In the genomic region with DNA sequence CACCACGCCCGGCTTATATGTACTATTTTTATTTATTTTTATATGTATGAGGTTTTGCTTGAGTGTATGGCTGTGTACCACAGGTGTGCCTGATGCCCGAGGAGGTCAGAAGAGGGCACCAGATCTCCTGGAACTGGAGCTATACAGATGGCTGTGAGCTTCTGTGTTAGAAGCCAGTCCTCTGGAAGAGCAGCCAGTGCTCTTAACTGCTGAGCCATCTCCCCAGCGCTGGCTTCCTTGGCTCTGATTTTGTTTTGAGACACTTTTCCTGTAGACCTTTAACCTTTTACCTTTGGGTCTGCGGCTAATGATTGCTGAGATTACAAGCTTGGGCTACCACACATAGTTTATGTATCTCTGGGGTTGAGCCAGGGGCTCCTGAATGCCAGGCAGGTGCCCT, we compare ENCODE assay signal across 22 mouse cellular contexts. TPM values are rescaled to one million over a fixed set of nuclear protein-coding genes. Genes with fewer than 3 reads are reported as not detected.
DNase-seq lines count a peak whose midpoint lies in the region; ATAC-seq and TF ChIP-seq lines count a peak whose summit lies in the region.
"Had no signal": no experiment of that assay in that cellular context is flagged by ENCODE, and none has a peak within 500 bp of the region (broad histone marks: within the 10 kb centered on the region; RNA-seq: fewer than 3 reads in every experiment).

No protein-coding gene starts in this region.

- TF ChIP-seq CTCF in heart, adult 2 months (IDR thresholded peaks at IDR 0.05) = peak; percentile 54
- peak; percentile 69 for TF ChIP-seq CTCF in liver, adult 2 months (IDR thresholded peaks at IDR 0.05; ENCODE audit: low read depth, low read length)
- peak; percentile 33 for TF ChIP-seq CTCF in stomach, postnatal 0 days (IDR thresholded peaks at IDR 0.05; ENCODE audit: low read depth)

- H3K9me3 ChIP-seq in heart, embryonic 10.5 days = no peaks in the 10 kb centered on the region
- no peaks in the 10 kb centered on the region for H3K9me3 ChIP-seq in stomach, postnatal 0 days (ENCODE audit: control insufficient read depth, low read length)
- H3K9me3 ChIP-seq: embryonic facial prominence, embryonic 15.5 days; forebrain, embryonic 10.5 days; heart, embryonic 12.5 days; liver, embryonic 15.5 days; megakaryocyte, embryonic 14.5 days had no signal

- no peak for DNase-seq in heart, adult 2 months
- DNase-seq in heart, embryonic 10.5 days (ENCODE audit: low spot score) = no peak
- peak; percentile 98 for DNase-seq in liver, adult 2 months (ENCODE audit: extremely low read depth, low read depth, low spot score)
- DNase-seq in liver = no peak
- DNase-seq in adipocyte (ENCODE audit: low spot score) = peak; percentile 41
- no peak for DNase-seq in stomach, postnatal 0 days (ENCODE audit: low spot score)
- DNase-seq in cerebellum, adult 9-10 months = no peak
- DNase-seq: cerebellum, postnatal 14 days; embryo, embryonic 11 days; gastrocnemius, postnatal 25 days; heart, postnatal 4 days; left cerebral cortex, postnatal 4 days; lung, postnatal 14 days; right cerebral cortex, adult 18-20 months; spleen, adult 18-20 months had no signal

- no peaks in the 10 kb centered on the region for H3K27me3 ChIP-seq in heart, adult 2 months (ENCODE audit: control insufficient read depth, insufficient read depth, low read length)
- no peaks in the 10 kb centered on the region for H3K27me3 ChIP-seq in heart, embryonic 10.5 days (ENCODE audit: insufficient read depth, poor library complexity, severe bottlenecking)
- no peaks in the 10 kb centered on the region for H3K27me3 ChIP-seq in liver, adult 2 months (ENCODE audit: control insufficient read depth, insufficient read depth, low read length)
- no peaks in the 10 kb centered on the region for H3K27me3 ChIP-seq in stomach, postnatal 0 days (ENCODE audit: control insufficient read depth, insufficient read depth, low read length)
- H3K27me3 ChIP-seq: embryonic facial prominence, embryonic 15.5 days; heart, embryonic 12.5 days; liver, embryonic 15.5 days had no signal

- H3K27ac ChIP-seq in heart, adult 2 months = no peak overlapping the region
- H3K27ac ChIP-seq in heart, embryonic 10.5 days = no peak overlapping the region
- peak overlapping the region; percentile 76; the same call in 1 of the 2 replicates for H3K27ac ChIP-seq in liver, adult 2 months (replicated peaks; ENCODE audit: insufficient read depth, low read depth, low read length)
- no peak overlapping the region for H3K27ac ChIP-seq in stomach, postnatal 0 days (replicated peaks)
- H3K27ac ChIP-seq: embryonic facial prominence, embryonic 15.5 days; forebrain, embryonic 10.5 days; liver, embryonic 15.5 days had no signal

- TF ChIP-seq POLR2A in heart, adult 2 months (IDR thresholded peaks at IDR 0.05; ENCODE audit: insufficient read depth, low read depth, low read length) = no peak
- TF ChIP-seq POLR2A in liver, adult 2 months (IDR thresholded peaks at IDR 0.05; ENCODE audit: extremely low read depth, insufficient read depth, low read length) = no peak

- H3K4me2 ChIP-seq in stomach, postnatal 0 days (replicated peaks; ENCODE audit: low read depth) = no peak overlapping the region
- H3K4me2 ChIP-seq: embryonic facial prominence, embryonic 15.5 days; heart, embryonic 12.5 days; liver, embryonic 15.5 days had no signal

- no peak overlapping the region for H3K4me3 ChIP-seq in heart, adult 2 months
- no peak overlapping the region for H3K4me3 ChIP-seq in heart, embryonic 10.5 days
- no peak overlapping the region for H3K4me3 ChIP-seq in liver, adult 2 months (ENCODE audit: insufficient read depth, low read depth, low read length)
- H3K4me3 ChIP-seq in stomach, postnatal 0 days (ENCODE audit: low read depth, low read length) = no peak overlapping the region
- H3K4me3 ChIP-seq: embryonic facial prominence, embryonic 15.5 days; forebrain, embryonic 10.5 days; heart, embryonic 12.5 days; liver, embryonic 15.5 days; megakaryocyte, embryonic 14.5 days had no signal

- intact Hi-C loops in heart, adult 2 months (cut with DNase I) = no loop called here

- no peaks in the 10 kb centered on the region for H3K79me2 ChIP-seq in heart, adult 2 months (replicated peaks; ENCODE audit: control insufficient read depth, insufficient read depth, low read length)
- peaks cover 4% of the 10 kb centered on the region; the same call in 1 of the 2 replicates for H3K79me2 ChIP-seq in liver, adult 2 months (ENCODE audit: control insufficient read depth, insufficient read depth, low read length)

- 71% methylated on average over 5 of the region's 5 CpGs for WGBS in heart, adult 2 months
- WGBS in heart, embryonic 10.5 days = 82% methylated on average over 5 of the region's 5 CpGs
- WGBS in liver, adult 2 months = 48% methylated on average over 5 of the region's 5 CpGs
- WGBS in stomach, postnatal 0 days = 77% methylated on average over 5 of the region's 5 CpGs

- H3K4me1 ChIP-seq in heart, adult 2 months (ENCODE audit: control insufficient read depth, insufficient read depth, low read length) = peaks cover 9% of the 10 kb centered on the region
- H3K4me1 ChIP-seq in heart, embryonic 10.5 days = peaks cover 24% of the 10 kb centered on the region
- H3K4me1 ChIP-seq in liver, adult 2 months (ENCODE audit: control insufficient read depth, insufficient read depth, low read length) = peaks cover 30% of the 10 kb centered on the region
- H3K4me1 ChIP-seq in stomach, postnatal 0 days (replicated peaks; ENCODE audit: control insufficient read depth, insufficient read depth) = no peaks in the 10 kb centered on the region

- H3K9ac ChIP-seq in heart, adult 2 months (ENCODE audit: low read depth, low read length) = no peak overlapping the region
- no peak overlapping the region for H3K9ac ChIP-seq in liver, adult 2 months (ENCODE audit: low read depth, low read length)
- H3K9ac ChIP-seq in stomach, postnatal 0 days (ENCODE audit: low read length) = no peak overlapping the region
- H3K9ac ChIP-seq: embryonic facial prominence, embryonic 15.5 days; heart, embryonic 12.5 days; liver, embryonic 15.5 days had no signal

- TF ChIP-seq EP300 in heart, adult 2 months (IDR thresholded peaks at IDR 0.05; ENCODE audit: insufficient read depth, low read depth, low read length) = no peak
- no peak for TF ChIP-seq EP300 in stomach, postnatal 0 days (optimal IDR thresholded peaks at IDR 0.05)

- no peaks in the 10 kb centered on the region for H3K36me3 ChIP-seq in heart, adult 2 months (ENCODE audit: control insufficient read depth, insufficient read depth, low read length)
- peaks cover 7% of the 10 kb centered on the region; the same call in 1 of the 2 replicates for H3K36me3 ChIP-seq in heart, embryonic 10.5 days
- peaks cover 8% of the 10 kb centered on the region; the same call in 1 of the 2 replicates for H3K36me3 ChIP-seq in liver, adult 2 months (ENCODE audit: control insufficient read depth, insufficient read depth, low read length)
- peaks cover 6% of the 10 kb centered on the region; the same call in 1 of the 2 replicates for H3K36me3 ChIP-seq in stomach, postnatal 0 days (ENCODE audit: control insufficient read depth, insufficient read depth, low read length)
- H3K36me3 ChIP-seq: liver, embryonic 15.5 days had no signal

- ATAC-seq in stomach, postnatal 0 days (ENCODE audit: low FRiP score, low TSS enrichment) = no peak

RNA-seq across cellular contexts. Expression of a gene that starts 23.3 kb away (rescaled TPM):
- total RNA-seq in heart, adult 2 months (2021) = 10 to 100 TPM in 1 of 2 experiments, 1 to 10 TPM in 1; 9.5 to 10.8 TPM
- polyA plus RNA-seq in heart, adult 2 months (2012; rRNA removed) = 12.6 and 16.1 TPM in 2 replicates
- polyA plus RNA-seq in heart, embryonic 10.5 days (2016; fragmentation: Nextera tagmentation; extraction: Ambion mirVana) = 23.2 and 23.8 TPM in 2 replicates
- total RNA-seq in liver, adult 2 months (2014; rRNA removed) = 3.9 and 4.3 TPM in 2 replicates
- polyA plus RNA-seq in liver, adult 2 months (2012; rRNA removed) = 2.2 and 2.8 TPM in 2 replicates
- polyA plus RNA-seq in stomach, postnatal 0 days (2015; fragmentation: Nextera tagmentation; extraction: Ambion mirVana) = 120 and 130 TPM in 2 replicates

RNA-seq across cellular contexts. Expression of a gene that starts 30.7 kb away (rescaled TPM):
- total RNA-seq in heart, adult 2 months (2021) = 10 to 100 TPM; 12.8 to 16.5 TPM
- polyA plus RNA-seq in heart, adult 2 months (2012; rRNA removed) = 25.5 and 32.8 TPM in 2 replicates
- polyA plus RNA-seq in heart, embryonic 10.5 days (2016; fragmentation: Nextera tagmentation; extraction: Ambion mirVana) = 12.9 and 13.3 TPM in 2 replicates
- 7.6 and 9.5 TPM in 2 replicates for total RNA-seq in liver, adult 2 months (2014; rRNA removed)
- polyA plus RNA-seq in liver, adult 2 months (2012; rRNA removed) = 14.7 and 16.0 TPM in 2 replicates
- 13.3 and 15.8 TPM in 2 replicates for polyA plus RNA-seq in stomach, postnatal 0 days (2015; fragmentation: Nextera tagmentation; extraction: Ambion mirVana)

RNA-seq across cellular contexts. Expression of a gene that starts 30.8 kb away (rescaled TPM):
- total RNA-seq in heart, adult 2 months (2021) = 100 to 1,000 TPM; 155 to 181 TPM
- 57.1 and 83.3 TPM in 2 replicates for polyA plus RNA-seq in heart, adult 2 months (2012; rRNA removed)
- polyA plus RNA-seq in heart, embryonic 10.5 days (2016; fragmentation: Nextera tagmentation; extraction: Ambion mirVana) = 13.5 and 17.0 TPM in 2 replicates
- total RNA-seq in liver, adult 2 months (2014; rRNA removed) = 151 and 180 TPM in 2 replicates
- 303 and 340 TPM in 2 replicates for polyA plus RNA-seq in liver, adult 2 months (2012; rRNA removed)
- 54.1 TPM in 2 replicates for polyA plus RNA-seq in stomach, postnatal 0 days (2015; fragmentation: Nextera tagmentation; extraction: Ambion mirVana)

RNA-seq across cellular contexts. Expression of a gene that starts 46.0 kb away (rescaled TPM):
- not detected for total RNA-seq in heart, adult 2 months (2021)
- 0.21 TPM in 1 of 2 replicates, not detected in the other for polyA plus RNA-seq in heart, adult 2 months (2012; rRNA removed)
- 0.15 TPM in 1 of 2 replicates, not detected in the other for polyA plus RNA-seq in heart, embryonic 10.5 days (2016; fragmentation: Nextera tagmentation; extraction: Ambion mirVana)
- not detected in 2 replicates for total RNA-seq in liver, adult 2 months (2014; rRNA removed)
- polyA plus RNA-seq in liver, adult 2 months (2012; rRNA removed) = not detected in 2 replicates
- polyA plus RNA-seq in stomach, postnatal 0 days (2015; fragmentation: Nextera tagmentation; extraction: Ambion mirVana) = 0.12 and 0.21 TPM in 2 replicates
- polyA plus RNA-seq: heart, embryonic 12.5 days; liver, embryonic 15.5 days; neural tube, embryonic 11.5 days; stomach, embryonic 14.5 days had no signal

RNA-seq across cellular contexts. Expression of a gene that starts 49.3 kb away (rescaled TPM):
- total RNA-seq in heart, adult 2 months (2021) = 10 to 100 TPM; 60.1 to 68.0 TPM
- 29.0 and 55.7 TPM in 2 replicates for polyA plus RNA-seq in heart, adult 2 months (2012; rRNA removed)
- 27.9 and 29.1 TPM in 2 replicates for polyA plus RNA-seq in heart, embryonic 10.5 days (2016; fragmentation: Nextera tagmentation; extraction: Ambion mirVana)
- total RNA-seq in liver, adult 2 months (2014; rRNA removed) = 68.7 and 85.5 TPM in 2 replicates
- polyA plus RNA-seq in liver, adult 2 months (2012; rRNA removed) = 41.4 and 48.0 TPM in 2 replicates
- polyA plus RNA-seq in stomach, postnatal 0 days (2015; fragmentation: Nextera tagmentation; extraction: Ambion mirVana) = 37.2 and 37.7 TPM in 2 replicates

Comparison
In these comparisons a context has a peak if more than half of its experiments do, and no peak if none do; other contexts are left out.
1. DNase-seq: peak in liver, adult 2 months (single experiment) and adipocyte (single experiment); none in heart, adult 2 months (0 of 2), heart, embryonic 10.5 days (single experiment), liver (single experiment), stomach, postnatal 0 days (single experiment) and cerebellum, adult 9-10 months (single experiment).
2. Peak in every context shown above with its lines, with median percentiles within 50 percentile points of each other: CTCF ChIP-seq.